Mouse (Mus musculus) forebrain, embryonic 14.5 days (tissue): ENCODE data around the gene Zbtb39. TPM values are rescaled to one million over a fixed set of nuclear protein-coding genes. Genes with fewer than 3 reads are reported as not detected.

Experiments
- ATAC-seq: fragments of 200-750 bp; cut with Nextera tagmentation; 2 replicates; pipeline ENCODE4 v1.8.0; 2017; ENCODE audit warnings: mild to moderate bottlenecking, moderate library complexity
- DNase-seq: peaks from one replicate; pipeline ENCODE4 v3.0.0-alpha.2; 2015; ENCODE audit warnings: low spot score
- H3K27ac ChIP-seq: fragments of 300-500 bp; sonication (generic); 2 replicates; pipeline ENCODE4 v1.5.1; 2014; ENCODE audit warnings: low read depth, mild to moderate bottlenecking, control low read depth, low read length, moderate library complexity
- H3K27me3 ChIP-seq: fragments of 300-500 bp; sonication (generic); replicated peaks from 2 replicates; pipeline ENCODE4 v1.6.1; 2014; ENCODE audit warnings: low read length, control low read depth, mixed read lengths; ENCODE audit not compliant: control insufficient read depth, insufficient read depth
- H3K36me3 ChIP-seq: fragments of 300-500 bp; sonication (generic); 2 replicates; pipeline ENCODE4 v1.6.1; 2014; ENCODE audit warnings: low read length, control low read depth; ENCODE audit not compliant: control insufficient read depth, insufficient read depth
- H3K4me1 ChIP-seq: fragments of 300-500 bp; sonication (generic); 2 replicates; pipeline ENCODE4 v1.6.1; 2014; ENCODE audit warnings: antibody characterized with exemption, low read length, control low read depth; ENCODE audit not compliant: control insufficient read depth, insufficient read depth
- H3K4me2 ChIP-seq: fragments of 300-500 bp; sonication (generic); 2 replicates; pipeline ENCODE4 v1.6.1; 2014; ENCODE audit warnings: mild to moderate bottlenecking, control low read depth, low read length
- H3K4me3 ChIP-seq: fragments of 300-500 bp; sonication (generic); 2 replicates; pipeline ENCODE4 v1.5.1; 2014; ENCODE audit warnings: low read depth, low read length, control low read depth
- H3K9ac ChIP-seq: fragments of 300-500 bp; sonication (generic); 2 replicates; pipeline ENCODE4 v1.6.1; 2014; ENCODE audit warnings: mild to moderate bottlenecking, low read length, control low read depth, moderate library complexity
- H3K9me3 ChIP-seq: fragments of 300-500 bp; sonication (generic); replicated peaks from 2 replicates; pipeline ENCODE4 v1.6.1; 2016; ENCODE audit warnings: low read length, control low read depth, mixed read lengths; ENCODE audit not compliant: control insufficient read depth
- WGBS: fragments of 180-500 bp; shearing (Covaris S2); extraction: QIAGEN DNeasy Blood & Tissue Kit; methylation state at CpG from one replicate; pipeline ENCODE4 v1.1.7; 2014; 5-methylcytosine and 5-hydroxymethylcytosine counted together
- polyA plus RNA-seq: library from polyadenylated mRNA; unstranded; fragments of >200 nt; fragmentation: Nextera tagmentation; extraction: Ambion mirVana; gene quantifications from 2 replicates; pipeline ENCODE4 v1.2.1, GENCODE M21; 2014

Zbtb39 gene
- polyA plus RNA-seq, 1 experiment from 2014 or later: 5.0 TPM

- H3K27ac ChIP-seq: no peak overlapping the region
- H3K36me3 ChIP-seq: no peaks in the 10 kb centered on the region
- H3K4me2 ChIP-seq: no peak overlapping the region
- H3K4me3 ChIP-seq: no peak overlapping the region
- WGBS: 89% methylated on average over 7 of the region's 7 CpGs
- DNase-seq (no peak), ATAC-seq (no peak)
- no peaks in the 10 kb centered on the region for H3K27me3 ChIP-seq
- no peak overlapping the region for H3K9ac ChIP-seq
- no peaks in the 10 kb centered on the region for H3K9me3 ChIP-seq
- H3K4me1 ChIP-seq: no peaks in the 10 kb centered on the region
These were observed 31.6 kb upstream of the Zbtb39 start for GRCm38 (mm10) chr10:127707721-127708120.

DNA sequence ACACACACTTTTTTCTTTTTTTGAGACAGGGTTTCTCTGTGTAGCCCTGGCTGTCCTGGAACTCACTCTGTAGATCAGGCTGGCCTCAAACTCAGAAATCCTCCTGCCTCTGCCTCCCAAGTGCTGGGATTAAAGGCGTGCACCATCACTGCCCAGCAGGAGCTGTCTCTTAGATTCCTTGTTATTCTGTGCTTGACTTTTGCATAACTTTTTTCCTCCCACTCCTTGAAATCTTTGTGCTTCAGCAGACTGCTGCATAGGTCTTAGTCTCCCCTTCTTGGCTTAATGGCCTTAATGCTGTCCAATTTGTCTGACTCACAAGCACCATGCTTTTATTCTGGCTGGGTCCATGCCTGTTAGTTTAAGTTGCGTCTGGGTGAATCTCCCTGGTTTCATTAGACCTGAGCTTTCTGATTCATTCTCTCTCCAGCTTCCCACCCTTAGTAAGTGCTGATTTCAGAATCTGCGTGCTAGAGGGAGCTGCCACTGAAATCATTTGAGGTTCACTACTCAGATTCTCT lies 30.4 kb upstream of the Zbtb39 start:
- Histone ChIP-seq H3K4me3 (no peak overlapping the region), H3K9ac (no peak overlapping the region), H3K27ac (no peak overlapping the region), H3K27me3 (no peaks in the 10 kb centered on the region), H3K4me2 (no peak overlapping the region), H3K36me3 (no peaks in the 10 kb centered on the region), H3K9me3 (no peaks in the 10 kb centered on the region), H3K4me1 (no peaks in the 10 kb centered on the region)
- DNase-seq: no peak
- WGBS: 84% methylated on average over 3 of the region's 3 CpGs
- ATAC-seq: no peak

DNA sequence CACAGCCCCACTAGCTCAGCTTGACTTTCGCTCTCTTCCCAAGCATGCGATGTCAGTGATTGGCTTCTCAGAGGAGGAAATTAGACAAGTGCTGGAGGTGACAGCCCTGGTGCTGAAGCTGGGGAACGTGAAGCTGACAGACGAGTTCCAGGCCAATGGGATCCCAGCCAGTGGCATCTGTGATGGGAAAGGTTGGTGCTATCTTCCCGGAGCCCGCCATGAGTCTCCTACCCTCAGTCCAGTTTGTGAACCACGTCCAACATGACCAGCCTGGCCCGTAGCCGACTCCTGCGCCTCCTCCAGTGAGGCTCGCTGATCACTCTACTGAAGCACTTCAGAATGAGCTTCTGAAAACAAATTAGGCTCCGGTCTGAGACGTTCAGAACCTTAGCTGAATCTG lies 29.0 kb upstream of the Zbtb39 start:
- Histone ChIP-seq H3K9ac (no peak overlapping the region), H3K9me3 (no peaks in the 10 kb centered on the region), H3K36me3 (no peaks in the 10 kb centered on the region), H3K4me3 (no peak overlapping the region), H3K4me2 (no peak overlapping the region), H3K27me3 (no peaks in the 10 kb centered on the region), H3K27ac (no peak overlapping the region), H3K4me1 (no peaks in the 10 kb centered on the region)
- DNase-seq (no peak), ATAC-seq (no peak)
- 88% methylated on average over 13 of the region's 13 CpGs for WGBS

- Histone ChIP-seq H3K27ac (no peak overlapping the region), H3K4me1 (no peaks in the 10 kb centered on the region), H3K27me3 (no peaks in the 10 kb centered on the region), H3K36me3 (no peaks in the 10 kb centered on the region), H3K9me3 (no peaks in the 10 kb centered on the region), H3K4me3 (no peak overlapping the region), H3K4me2 (no peak overlapping the region), H3K9ac (no peak overlapping the region)
- ATAC-seq (peak; percentile 48; the same call in 1 of the 2 replicates), DNase-seq (no peak)
- 82% methylated on average over 6 of the region's 6 CpGs for WGBS
These were observed 26.6 kb upstream of the Zbtb39 start for GRCm38 (mm10) chr10:127712736-127713135.

DNA sequence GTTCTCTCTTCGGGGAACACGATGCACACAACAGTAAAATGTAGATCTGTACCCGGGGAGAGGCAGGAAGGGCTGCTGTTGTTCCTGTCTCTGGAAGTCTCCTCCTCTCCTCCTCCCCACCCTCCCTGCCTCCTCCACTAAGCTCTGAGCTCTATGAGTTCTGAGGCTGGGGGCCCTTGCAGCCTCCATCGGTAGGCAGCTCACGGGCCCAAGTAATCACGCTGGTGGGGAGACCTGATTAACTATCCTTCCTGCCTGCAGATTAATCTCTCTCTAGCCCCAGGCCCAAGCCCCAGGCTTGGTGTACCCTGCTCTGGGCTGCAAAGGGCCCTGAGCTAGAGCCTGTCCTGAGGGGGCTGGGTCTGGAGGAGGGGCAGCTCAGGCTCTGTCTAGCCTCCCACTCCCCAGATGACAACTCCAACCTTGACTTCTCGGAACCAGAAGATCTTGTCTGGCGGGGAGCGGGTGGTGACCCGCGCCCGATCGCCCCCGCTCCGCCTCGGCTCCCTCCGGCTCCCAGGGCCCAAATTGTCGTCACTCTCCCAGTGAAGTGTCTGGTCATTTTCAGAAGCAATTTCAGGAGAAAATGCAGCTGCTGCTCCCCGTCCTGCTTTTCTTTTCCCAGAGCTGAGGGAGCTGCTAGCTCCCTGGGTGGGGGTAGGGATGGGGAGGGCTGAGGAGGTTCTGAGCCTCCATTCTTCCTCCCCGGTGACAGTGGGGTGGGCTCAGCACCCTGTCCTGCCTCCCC lies 17.5 kb upstream of the Zbtb39 start:
- H3K27me3 ChIP-seq: no peaks in the 10 kb centered on the region
- 0 out of 2 replicates have a peak, but pooled peaks cover 4% of the 10 kb centered on the region for H3K4me1 ChIP-seq
- WGBS: 12% methylated on average over 20 of the region's 20 CpGs
- H3K27ac ChIP-seq: no peak overlapping the region
- DNase-seq (no peak), ATAC-seq (peak; percentile 61)
- H3K36me3 ChIP-seq: no peaks in the 10 kb centered on the region
- no peaks in the 10 kb centered on the region for H3K9me3 ChIP-seq
- peak overlapping the region; percentile 41 for H3K9ac ChIP-seq
- H3K4me2 ChIP-seq: peak overlapping the region; percentile 31
- H3K4me3 ChIP-seq: no peak overlapping the region

DNA sequence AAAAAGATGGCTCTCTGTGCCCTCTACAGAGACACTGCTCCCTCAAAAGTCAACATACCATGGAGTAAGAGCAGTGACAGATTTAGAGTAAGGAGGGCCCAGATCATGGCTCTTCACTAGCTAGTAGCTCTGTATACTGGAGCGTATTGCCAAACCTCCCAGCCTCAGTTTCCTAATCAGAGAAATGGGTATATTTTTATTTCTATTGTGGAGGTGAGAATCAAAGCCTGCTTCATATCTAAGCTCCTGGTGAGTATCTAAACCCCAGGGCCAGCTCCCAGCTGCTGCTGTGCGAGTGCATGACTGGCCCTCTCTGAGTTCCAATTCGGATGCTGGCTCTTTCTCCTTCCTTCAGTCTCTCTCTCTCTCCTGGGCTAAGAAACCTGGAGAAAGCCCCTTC lies 15.2 kb upstream of the Zbtb39 start, which contains the start of gene Tac2:
Tac2 (plus strand) TSS at position 301 of the 400 bp plus-strand sequence.
- H3K4me3 ChIP-seq: no peak within 1 kb of the TSS
- no peaks in the 10 kb centered on the region for H3K9me3 ChIP-seq
- H3K9ac ChIP-seq: no peak within 1 kb of the TSS
- ATAC-seq (no peak), DNase-seq (no peak)
- WGBS: 81% methylated on average over 3 of the region's 3 CpGs
- no peak within 1 kb of the TSS for H3K4me2 ChIP-seq
- no peaks in the 10 kb centered on the region for H3K36me3 ChIP-seq
- H3K27me3 ChIP-seq: no peaks in the 10 kb centered on the region; the same call in 1 of the 2 replicates
- H3K27ac ChIP-seq: no peak within 1 kb of the TSS
- 0 out of 2 replicates have a peak, but pooled peaks cover 7% of the 10 kb centered on the region for H3K4me1 ChIP-seq

DNA sequence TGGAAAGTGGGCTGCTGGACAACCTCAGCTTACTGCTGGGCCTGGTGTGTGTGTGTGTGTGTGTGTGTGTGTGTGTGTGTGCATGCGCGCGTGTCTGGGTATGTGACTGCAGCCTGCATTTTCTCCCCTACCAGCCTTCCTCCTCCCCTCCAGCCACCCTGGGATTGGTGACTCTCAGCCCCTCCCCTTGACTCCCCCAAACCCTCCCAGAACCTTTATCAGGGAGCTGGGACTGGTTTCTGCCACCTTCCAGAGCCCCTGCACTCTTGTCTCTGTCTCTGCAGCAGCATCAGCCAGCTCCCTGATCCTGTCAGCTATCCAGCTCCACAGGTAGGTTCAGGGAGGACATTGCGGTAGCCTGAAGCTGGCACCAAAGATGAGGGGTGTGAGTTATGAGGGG lies 14.2 kb upstream of the Zbtb39 start:
- WGBS: 86% methylated on average over 4 of the region's 4 CpGs
- 0 out of 2 replicates have a peak, but pooled peaks cover 7% of the 10 kb centered on the region for H3K4me1 ChIP-seq
- no peak overlapping the region for H3K27ac ChIP-seq
- no peaks in the 10 kb centered on the region; the same call in 1 of the 2 replicates for H3K27me3 ChIP-seq
- no peak overlapping the region for H3K4me2 ChIP-seq
- no peak for DNase-seq
- no peak overlapping the region for H3K4me3 ChIP-seq
- ATAC-seq: no peak
- H3K9ac ChIP-seq: no peak overlapping the region
- H3K9me3 ChIP-seq: no peaks in the 10 kb centered on the region
- H3K36me3 ChIP-seq: no peaks in the 10 kb centered on the region

DNA sequence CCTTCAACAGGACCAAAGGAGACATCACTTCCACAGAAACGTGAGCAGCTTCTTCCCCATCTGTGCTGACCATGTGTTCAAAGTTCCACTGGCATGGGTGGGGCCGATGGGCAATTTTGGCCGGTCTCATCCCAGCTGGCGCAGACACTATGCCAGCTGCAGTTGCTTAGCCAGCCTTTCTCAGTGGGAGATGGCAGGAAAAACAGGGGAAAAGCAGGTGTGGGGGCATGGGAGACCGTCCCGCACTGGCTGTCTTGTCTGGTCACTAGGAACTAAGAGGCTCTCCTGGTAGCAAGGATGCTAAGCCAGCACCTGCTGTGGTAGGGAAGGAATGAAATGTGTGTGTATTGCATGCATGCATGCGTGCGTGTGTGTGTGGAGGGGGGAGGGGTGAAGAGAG lies 10.9 kb upstream of the Zbtb39 start:
- no peak overlapping the region for H3K27ac ChIP-seq
- no peak overlapping the region for H3K4me2 ChIP-seq
- no peak overlapping the region for H3K4me3 ChIP-seq
- ATAC-seq (no peak), DNase-seq (no peak)
- no peak overlapping the region for H3K9ac ChIP-seq
- WGBS: 74% methylated on average over 8 of the region's 8 CpGs
- no peaks in the 10 kb centered on the region for H3K36me3 ChIP-seq
- H3K4me1 ChIP-seq: peaks cover 7% of the 10 kb centered on the region; the same call in 1 of the 2 replicates
- no peaks in the 10 kb centered on the region; the same call in 1 of the 2 replicates for H3K27me3 ChIP-seq
- H3K9me3 ChIP-seq: no peaks in the 10 kb centered on the region
